Mouse (Mus musculus) lung, adult 2 months (tissue): Measurements from ENCODE around the gene Grhpr. TPM values are rescaled to one million over a fixed set of nuclear protein-coding genes. Genes with fewer than 3 reads are reported as not detected.

Experiments
- DNase-seq: peaks from one replicate; pipeline ENCODE4 v3.0.0; 2022
- H3K4me1 ChIP-seq: fragments of 200-500 bp; 2 replicates; pipeline ENCODE4 v1.6.1; 2011; ENCODE audit warnings: low read length; ENCODE audit not compliant: control insufficient read depth, insufficient read depth
- H3K4me3 ChIP-seq: fragments of 200-500 bp; replicated peaks from 2 replicates; pipeline ENCODE3; 2011; ENCODE audit warnings: low read depth, mild to moderate bottlenecking, control low read depth, low read length; ENCODE audit errors: extremely low read depth
- CTCF ChIP-seq: fragments of 200-500 bp; IDR thresholded peaks from 2 replicates; pipeline ENCODE4 v1.5.1; 2011; ENCODE audit warnings: mild to moderate bottlenecking, low read length, control low read depth; ENCODE audit not compliant: insufficient read depth
- POLR2A ChIP-seq: fragments of 200-500 bp; IDR thresholded peaks from 2 replicates; pipeline ENCODE4 v1.6.1; 2011; ENCODE audit warnings: low read depth, mild to moderate bottlenecking, control low read depth, low read length, borderline replicate concordance; ENCODE audit errors: extremely low read depth
- WGBS: fragments of 180-500 bp; shearing (Covaris S2); methylation state at CpG from one replicate; pipeline ENCODE4 v1.1.7; 2018; 5-methylcytosine and 5-hydroxymethylcytosine counted together
- polyA plus RNA-seq: library from polyadenylated mRNA; depleted of rRNA; stranded (reverse); fragments of >200 nt; gene quantifications from 2 replicates; pipeline ENCODE4 v1.2.3, GENCODE M21; 2012

The Grhpr gene
- polyA plus RNA-seq, 1 experiment = 29.8 TPM

DNA sequence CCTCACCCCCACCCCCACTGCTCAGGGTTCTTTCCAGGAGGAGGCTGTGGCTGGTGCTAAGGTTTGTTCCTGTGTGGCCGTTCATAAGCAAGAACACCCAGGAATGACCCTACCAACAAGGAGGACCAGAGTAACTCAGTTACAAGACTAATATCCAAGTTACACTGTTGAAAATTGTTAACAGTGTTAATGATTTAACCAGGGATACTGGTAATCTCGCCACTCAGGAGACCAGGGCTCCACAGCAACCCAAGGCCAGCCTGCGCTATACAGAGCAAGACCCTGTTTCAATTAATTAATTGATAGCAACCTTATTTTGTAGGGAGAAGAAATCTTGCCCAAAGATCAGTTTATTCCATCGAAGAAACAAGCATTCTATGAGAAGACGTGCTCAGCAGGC, 33.7 kb upstream of the Grhpr start:
- no peak for DNase-seq
- Histone ChIP-seq H3K4me3 (no peak overlapping the region), H3K4me1 (no peaks in the 10 kb centered on the region)
- 80% methylated on average over 5 of the region's 5 CpGs for WGBS
- TF ChIP-seq POLR2A (no peak), CTCF (no peak)

DNA sequence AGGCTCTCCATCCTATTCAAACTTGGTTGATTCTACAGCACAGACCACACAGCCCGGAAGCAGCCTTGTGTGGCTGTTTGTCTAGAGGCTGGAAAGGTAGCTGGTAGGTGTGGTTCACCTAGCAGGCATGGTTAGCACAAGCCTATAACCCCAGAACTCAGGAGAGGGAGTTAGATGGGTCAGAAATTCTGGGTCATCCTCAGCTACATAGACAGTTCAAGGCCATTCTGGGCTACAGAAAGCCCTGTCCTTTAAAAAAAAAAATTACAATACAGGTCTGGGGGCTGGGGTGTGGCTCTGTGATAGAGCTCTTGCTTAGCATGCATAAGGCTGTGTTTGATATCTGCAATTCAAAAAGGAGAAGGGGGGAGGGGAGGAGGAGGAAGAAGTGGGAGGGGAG, 32.9 kb upstream of the Grhpr start:
- DNase-seq = no peak
- no peaks in the 10 kb centered on the region for H3K4me1 ChIP-seq
- TF ChIP-seq POLR2A (no peak), CTCF (no peak)
- 84% methylated on average over 1 of the region's 1 CpGs for WGBS
- no peak overlapping the region for H3K4me3 ChIP-seq

DNA sequence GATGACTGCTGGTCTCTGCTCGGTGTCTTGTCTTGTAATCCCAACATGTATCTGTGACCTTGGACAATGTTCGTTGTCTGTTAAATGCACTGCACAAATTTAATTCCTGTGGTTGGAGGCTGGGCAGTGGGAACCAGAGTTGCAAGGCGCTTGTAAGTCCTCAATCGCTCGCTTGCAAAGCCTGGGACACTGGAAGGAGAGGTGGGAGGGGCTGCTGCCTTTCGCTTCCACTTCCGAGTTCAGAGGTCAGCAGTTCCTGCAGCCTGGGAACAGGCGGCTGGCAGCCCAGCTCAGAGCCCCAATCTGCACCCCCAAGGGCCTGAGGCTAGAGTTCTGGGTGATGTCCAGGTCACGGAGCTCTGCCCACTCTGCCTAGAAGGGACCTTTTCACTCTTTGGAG, 28.2 kb upstream of the Grhpr start:
- no peak for TF ChIP-seq POLR2A
- no peak for TF ChIP-seq CTCF
- no peak overlapping the region for H3K4me3 ChIP-seq
- H3K4me1 ChIP-seq = no peaks in the 10 kb centered on the region
- no peak for DNase-seq
- 69% methylated on average over 9 of the region's 9 CpGs for WGBS

DNA sequence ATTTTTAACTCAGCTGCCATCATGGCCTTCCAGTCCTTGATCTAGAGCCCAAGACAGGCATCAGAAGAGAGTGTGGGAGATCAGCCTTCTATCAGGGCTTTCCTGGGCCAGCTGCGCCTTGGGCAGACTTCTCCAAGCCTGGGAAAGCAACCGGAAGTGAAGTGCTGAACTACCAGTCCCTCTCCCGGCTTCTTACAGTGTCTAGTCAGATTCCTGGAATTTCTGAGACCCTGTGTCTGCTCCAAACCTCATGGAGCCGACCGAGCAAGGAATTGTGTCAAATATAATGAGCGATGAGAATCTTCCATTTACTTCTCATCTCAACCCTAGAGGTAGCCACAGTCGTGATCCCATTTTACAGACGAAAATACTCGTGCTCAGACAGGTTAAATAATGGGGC, 22.4 kb upstream of the Grhpr start:
- TF ChIP-seq POLR2A = no peak
- TF ChIP-seq CTCF = no peak
- Histone ChIP-seq H3K4me3 (no peak overlapping the region), H3K4me1 (no peaks in the 10 kb centered on the region)
- WGBS = 81% methylated on average over 9 of the region's 9 CpGs
- no peak for DNase-seq

DNA sequence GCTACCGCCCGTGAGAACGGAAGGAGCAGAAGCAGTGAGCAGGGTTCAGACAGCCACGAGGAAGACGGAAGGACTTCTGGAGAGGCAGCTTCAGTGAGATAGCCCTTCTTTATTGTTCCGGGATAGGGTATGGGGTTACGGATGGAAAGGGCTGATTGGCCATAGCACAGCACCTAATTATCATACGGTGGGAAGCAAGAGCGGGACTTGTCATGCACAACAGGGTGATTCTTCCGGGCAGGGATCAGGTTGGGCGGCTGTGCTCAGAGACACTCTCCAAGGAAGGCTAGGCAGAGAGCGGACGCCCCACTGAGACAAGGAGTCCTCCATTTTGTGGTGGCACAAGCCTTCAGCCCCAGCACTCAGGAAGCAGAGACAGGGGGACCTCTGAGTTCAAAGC, 22.0 kb upstream of the Grhpr start:
- no peak overlapping the region for H3K4me3 ChIP-seq
- no peak for DNase-seq
- TF ChIP-seq POLR2A (no peak), CTCF (no peak)
- 91% methylated on average over 13 of the region's 13 CpGs for WGBS
- no peaks in the 10 kb centered on the region for H3K4me1 ChIP-seq

DNA sequence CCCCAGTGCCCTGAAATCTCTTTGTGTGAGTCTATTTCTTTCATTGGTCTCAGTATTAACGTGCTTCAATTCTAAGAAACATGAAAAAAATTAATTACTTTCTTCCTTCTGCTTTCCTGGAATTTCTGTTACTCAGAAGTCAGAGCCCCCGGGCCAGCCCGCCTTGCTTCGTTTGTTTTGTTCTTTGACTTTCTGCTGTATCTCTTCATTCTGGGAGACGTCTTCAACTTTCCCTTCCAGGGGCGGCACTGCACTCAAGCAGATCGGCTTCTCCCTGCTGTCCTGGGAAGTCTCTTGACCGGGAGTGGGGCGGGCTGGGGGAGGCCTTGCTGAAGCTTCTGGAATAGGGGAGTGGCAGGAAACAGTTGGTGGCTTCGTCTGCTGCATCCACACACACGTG, 18.0 kb upstream of the Grhpr start:
- H3K4me1 ChIP-seq = no peaks in the 10 kb centered on the region
- DNase-seq = no peak
- TF ChIP-seq POLR2A (no peak), CTCF (no peak)
- no peak overlapping the region for H3K4me3 ChIP-seq
- WGBS = 59% methylated on average over 11 of the region's 11 CpGs

DNA sequence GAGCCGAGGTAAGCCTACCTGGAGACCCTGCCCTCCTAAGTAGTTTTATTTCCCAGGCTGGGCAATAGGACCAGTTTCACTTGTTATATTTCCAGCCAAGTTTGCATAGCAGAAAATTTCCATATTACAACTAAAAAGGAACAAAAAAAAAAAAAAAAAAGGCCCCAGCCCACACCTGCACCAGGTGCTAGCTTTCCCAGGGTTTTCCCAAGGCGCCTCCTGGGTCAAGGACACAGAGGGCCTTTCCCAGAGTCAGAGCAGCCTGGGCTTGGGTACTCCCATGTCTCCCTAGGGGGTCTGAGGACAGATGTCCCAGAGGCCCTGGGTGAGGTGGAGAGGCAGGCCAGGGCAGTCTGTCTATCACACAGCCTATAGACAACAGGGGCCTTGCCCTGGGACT, 16.0 kb upstream of the Grhpr start:
- Histone ChIP-seq H3K4me1 (no peaks in the 10 kb centered on the region), H3K4me3 (no peak overlapping the region)
- WGBS = 75% methylated on average over 2 of the region's 2 CpGs
- DNase-seq = no peak
- no peak for TF ChIP-seq CTCF
- TF ChIP-seq POLR2A = no peak

DNA sequence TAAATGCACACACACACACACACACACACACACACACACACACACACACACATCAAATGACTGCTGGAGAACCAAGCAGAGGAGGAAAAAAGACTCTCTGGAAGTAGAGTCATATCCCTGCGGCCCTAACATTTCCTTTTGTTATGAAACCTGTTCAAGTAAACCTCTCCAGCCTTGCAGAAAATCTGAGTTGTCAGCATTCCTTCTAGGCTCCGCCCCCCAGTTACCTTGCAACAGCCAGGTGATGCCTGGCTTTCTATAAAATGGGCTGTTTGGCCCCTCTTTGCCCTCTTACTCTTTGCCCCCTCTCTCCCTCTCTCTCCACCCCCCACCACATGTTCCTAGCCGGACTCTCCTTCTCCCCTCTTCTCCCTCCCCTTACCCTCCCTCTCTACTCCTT, 15.5 kb upstream of the Grhpr start:
- 84% methylated on average over 3 of the region's 3 CpGs for WGBS
- DNase-seq = no peak
- TF ChIP-seq CTCF (no peak), POLR2A (no peak)
- no peaks in the 10 kb centered on the region for H3K4me1 ChIP-seq
- H3K4me3 ChIP-seq = no peak overlapping the region

DNA sequence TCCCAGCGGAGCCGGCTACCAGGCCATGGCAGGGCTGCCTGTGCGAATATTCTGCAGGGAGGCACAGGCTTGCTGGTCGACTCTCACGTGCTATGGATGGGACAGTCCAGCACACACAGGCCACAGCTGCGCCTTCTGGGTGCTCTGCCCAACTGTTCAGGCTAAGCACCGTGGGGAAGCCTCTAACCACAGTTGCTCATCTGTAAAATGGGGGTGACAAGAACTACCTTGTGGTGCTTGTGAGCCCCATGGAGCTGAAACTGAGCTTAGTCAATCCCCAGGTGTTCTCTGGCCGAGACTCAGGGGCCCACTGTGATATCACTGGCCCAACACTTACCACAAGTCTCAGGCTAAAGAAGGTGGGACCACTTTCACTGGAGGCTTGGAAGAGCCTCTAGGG, 13.8 kb upstream of the Grhpr start:
- H3K4me3 ChIP-seq = no peak overlapping the region
- 77% methylated on average over 8 of the region's 8 CpGs for WGBS
- no peak for DNase-seq

DNA sequence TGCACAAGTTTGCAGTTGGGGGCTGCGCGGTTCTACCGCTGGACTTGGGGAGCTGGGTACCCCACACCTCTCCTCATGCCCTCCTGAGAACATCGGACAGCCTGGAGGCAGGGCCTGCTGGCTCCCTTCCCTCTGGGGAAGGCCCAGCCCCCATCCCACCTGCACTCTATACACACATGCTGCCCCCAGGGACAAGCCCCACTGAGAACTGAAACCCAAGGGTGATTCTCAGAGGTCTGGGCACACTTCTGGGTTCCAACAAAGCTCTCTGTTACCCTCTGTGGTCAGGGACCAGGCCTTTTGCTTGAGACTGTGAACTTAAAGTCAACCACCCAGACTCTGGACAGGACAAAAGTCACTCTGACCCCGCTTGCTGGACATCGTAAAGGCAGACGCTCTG, 11.1 kb upstream of the Grhpr start:
- H3K4me3 ChIP-seq = no peak overlapping the region
- 90% methylated on average over 7 of the region's 7 CpGs for WGBS
- no peak for DNase-seq
- TF ChIP-seq POLR2A (no peak), CTCF (no peak)
- no peaks in the 10 kb centered on the region for H3K4me1 ChIP-seq

More for the DNA sequence above, 13.8 kb upstream of the Grhpr start:
- TF ChIP-seq CTCF (no peak), POLR2A (no peak)
- no peaks in the 10 kb centered on the region for H3K4me1 ChIP-seq
